Mouse (Mus musculus): ENCODE measurements around the gene Zswim3. TPM values are rescaled to one million over a fixed set of nuclear protein-coding genes. Genes with fewer than 3 reads are reported as not detected.

Zswim3 gene
- polyA plus RNA-seq, 1 experiment from 2014 or later, result 8.5 TPM

GRCm38 (mm10) chr2:164783926-164784581, 20.8 kb upstream of the Zswim3 start:
- H3K27ac ChIP-seq, result no peak overlapping the region
- H3K4me1 ChIP-seq (replicated peaks), result peaks cover 12% of the 10 kb centered on the region
- H3K9ac ChIP-seq (replicated peaks), result no peak overlapping the region
- 77% methylated on average over 7 of the region's 7 CpGs for WGBS
- no peak overlapping the region for H3K4me2 ChIP-seq
- H3K9me3 ChIP-seq, result no peaks in the 10 kb centered on the region
- 0 out of 2 replicates have a peak, but pooled peaks cover 3% of the 10 kb centered on the region for H3K27me3 ChIP-seq
- no peak for ATAC-seq (ENCODE audit: insufficient number of reproducible peaks, insufficient read depth, low FRiP score, low TSS enrichment, low read depth)
- H3K4me3 ChIP-seq (replicated peaks), result no peak overlapping the region
- H3K36me3 ChIP-seq, result peaks cover 7% of the 10 kb centered on the region; the same call in 1 of the 2 replicates

DNA sequence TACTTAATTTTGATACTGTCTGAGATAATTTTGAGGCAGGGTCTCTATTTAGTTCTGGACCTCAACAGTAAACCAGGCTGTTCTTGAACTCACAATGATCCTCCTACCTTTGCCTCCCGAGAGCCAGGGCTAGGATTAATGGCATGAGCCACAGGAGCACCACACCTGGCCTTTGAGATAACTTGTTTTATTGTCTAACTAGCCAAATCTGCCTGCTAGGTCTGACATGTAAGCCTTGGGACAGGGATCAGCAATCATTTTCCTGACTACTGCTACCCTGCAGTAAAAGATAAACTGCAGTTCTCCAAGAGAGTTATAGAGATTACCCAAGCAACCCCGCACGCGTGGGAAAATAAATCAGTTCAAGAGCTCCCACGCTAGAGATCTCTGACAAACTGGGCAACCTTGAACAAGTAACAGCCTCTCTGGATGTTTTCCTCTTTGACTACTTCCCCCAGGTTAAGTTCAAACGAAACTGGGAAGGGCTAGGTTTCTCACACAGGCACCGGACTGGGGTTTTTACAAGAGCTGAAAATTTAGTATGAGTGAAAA, 20.0 kb upstream of the Zswim3 start:
- Histone ChIP-seq H3K9me3 (no peaks in the 10 kb centered on the region), H3K4me2 (peak overlapping the region; percentile 84), H3K9ac (replicated peaks) (peak overlapping the region; percentile 75; the same call in 1 of the 2 replicates), H3K27ac (peak overlapping the region; percentile 73), H3K4me3 (replicated peaks) (peak overlapping the region; percentile 68), H3K36me3 (peaks cover 13% of the 10 kb centered on the region), H3K4me1 (replicated peaks) (peaks cover 12% of the 10 kb centered on the region), H3K27me3 (0 out of 2 replicates have a peak, but pooled peaks cover 3% of the 10 kb centered on the region)
- ATAC-seq (ENCODE audit: insufficient number of reproducible peaks, insufficient read depth, low FRiP score, low TSS enrichment, low read depth), result no peak
- WGBS, result 10% methylated on average over 7 of the region's 7 CpGs

DNA sequence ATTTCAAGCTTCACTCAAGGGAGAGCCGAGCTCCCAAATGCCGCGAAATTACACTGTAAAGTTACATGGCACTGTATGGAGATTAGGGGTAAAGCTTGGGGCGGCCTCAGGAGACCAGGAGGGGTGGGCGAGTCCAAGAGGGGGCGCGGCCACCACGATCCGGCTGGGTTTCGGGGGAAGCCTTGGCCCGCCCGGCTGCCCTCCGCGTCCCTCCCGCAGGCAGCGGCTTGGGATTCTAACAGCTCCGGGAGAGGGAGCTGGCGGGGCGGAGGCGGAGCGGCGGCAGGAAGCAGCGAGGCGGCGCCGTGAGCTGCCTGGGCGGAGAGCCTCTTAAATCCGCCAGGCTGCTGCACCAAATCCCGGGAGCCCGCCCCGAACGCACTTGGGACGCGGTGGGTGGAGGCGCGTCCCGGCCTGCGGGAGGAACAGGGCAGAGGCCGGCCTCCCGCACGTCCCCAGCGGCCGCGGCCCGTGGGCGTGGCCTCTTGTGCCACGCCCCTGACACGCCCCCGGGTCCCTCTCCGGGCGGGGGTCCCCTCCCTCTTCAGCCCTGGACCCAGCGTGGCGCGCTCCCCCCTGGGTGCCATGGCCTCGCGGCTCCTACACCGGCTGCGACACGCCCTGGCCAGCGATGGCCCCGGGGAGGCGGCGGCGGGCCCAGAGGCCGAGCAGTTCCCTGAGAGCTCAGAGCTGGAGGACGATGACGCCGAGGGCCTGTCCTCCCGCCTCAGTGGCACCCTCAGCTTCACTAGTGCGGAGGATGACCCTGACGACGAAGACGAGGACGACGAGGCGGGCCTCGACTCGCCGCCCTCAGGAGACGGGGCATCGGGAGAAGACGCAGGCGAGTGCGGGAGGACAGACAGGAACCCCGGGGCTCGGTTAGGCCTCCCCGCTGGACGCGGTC, 19.2 kb upstream of the Zswim3 start, which contains the start of gene Snx21:
TSS of gene Snx21 (plus strand) at position 343 of the 907 bp plus-strand sequence.
- Histone ChIP-seq H3K36me3 (peaks cover 21% of the 10 kb centered on the region), H3K27ac (peak within 1 kb of the TSS; percentile 73), H3K9ac (replicated peaks) (peak within 1 kb of the TSS; percentile 75), H3K4me3 (replicated peaks) (peak within 1 kb of the TSS; percentile 68), H3K4me2 (peak within 1 kb of the TSS; percentile 84), H3K9me3 (no peaks in the 10 kb centered on the region), H3K4me1 (replicated peaks) (peaks cover 12% of the 10 kb centered on the region), H3K27me3 (0 out of 2 replicates have a peak, but pooled peaks cover 3% of the 10 kb centered on the region)
- WGBS, result under 1% methylated on average over 88 of the region's 89 CpGs
- peak; percentile 87 for ATAC-seq (ENCODE audit: insufficient number of reproducible peaks, insufficient read depth, low FRiP score, low TSS enrichment, low read depth)

DNA sequence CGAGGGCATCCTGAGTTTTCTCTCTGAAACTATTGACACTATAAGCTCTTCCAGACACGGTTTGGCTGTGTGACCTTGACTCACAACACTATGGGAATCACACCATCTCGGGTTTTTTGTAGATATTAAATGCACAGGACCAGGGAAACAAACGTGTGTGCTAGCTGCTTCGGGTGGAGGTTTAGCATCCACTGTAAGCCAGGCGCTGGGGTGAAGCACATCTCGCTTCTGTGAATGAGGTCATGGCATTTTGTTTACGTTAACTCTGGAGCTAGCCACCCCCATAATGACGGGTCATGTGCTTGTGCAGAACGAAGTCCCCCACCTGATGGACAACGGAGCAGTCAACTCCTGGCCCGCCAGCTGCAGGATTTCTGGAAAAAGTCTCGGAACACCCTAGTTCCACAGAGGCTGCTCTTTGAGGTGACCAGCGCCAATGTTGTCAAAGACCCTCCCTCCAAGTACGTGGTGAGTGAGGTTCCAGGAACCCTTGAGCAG, 18.5 kb upstream of the Zswim3 start:
- H3K27me3 ChIP-seq, result 0 out of 2 replicates have a peak, but pooled peaks cover 3% of the 10 kb centered on the region
- no peak for ATAC-seq (ENCODE audit: insufficient number of reproducible peaks, insufficient read depth, low FRiP score, low TSS enrichment, low read depth)
- 7% methylated on average over 15 of the region's 15 CpGs for WGBS
- peak overlapping the region; percentile 75 for H3K9ac ChIP-seq (replicated peaks)
- H3K4me1 ChIP-seq (replicated peaks), result peaks cover 12% of the 10 kb centered on the region
- peak overlapping the region; percentile 73; the same call in 1 of the 2 replicates for H3K27ac ChIP-seq
- peaks cover 28% of the 10 kb centered on the region for H3K36me3 ChIP-seq
- H3K9me3 ChIP-seq, result no peaks in the 10 kb centered on the region
- peak overlapping the region; percentile 84 for H3K4me2 ChIP-seq
- H3K4me3 ChIP-seq (replicated peaks), result peak overlapping the region; percentile 68

DNA sequence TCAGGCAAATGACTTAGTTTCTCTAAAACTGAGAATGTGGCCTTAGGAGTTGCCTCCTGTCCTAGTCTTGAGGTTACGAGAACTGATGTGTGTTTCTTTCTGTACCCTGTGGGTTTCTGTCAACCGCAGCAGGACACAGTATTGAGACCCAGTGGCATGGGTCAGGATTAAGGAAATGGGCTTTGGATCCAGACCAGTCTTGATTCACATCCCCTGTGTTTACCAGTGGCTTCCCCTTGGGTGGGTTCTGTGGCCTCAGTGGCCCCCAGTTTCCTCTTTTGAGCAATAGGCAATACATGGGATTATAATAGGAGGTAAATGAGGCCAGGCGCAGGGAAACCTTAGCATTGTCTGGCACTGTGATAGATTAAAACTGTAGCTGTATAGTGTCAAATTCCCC, 17.9 kb upstream of the Zswim3 start:
- Histone ChIP-seq H3K9ac (replicated peaks) (peak overlapping the region; percentile 75), H3K9me3 (no peaks in the 10 kb centered on the region), H3K36me3 (peaks cover 34% of the 10 kb centered on the region), H3K27ac (no peak overlapping the region), H3K4me1 (replicated peaks) (peaks cover 12% of the 10 kb centered on the region), H3K4me2 (peak overlapping the region; percentile 84), H3K4me3 (replicated peaks) (no peak overlapping the region), H3K27me3 (no peaks in the 10 kb centered on the region)
- 87% methylated on average over 3 of the region's 3 CpGs for WGBS
- no peak for ATAC-seq (ENCODE audit: insufficient number of reproducible peaks, insufficient read depth, low FRiP score, low TSS enrichment, low read depth)

GRCm38 (mm10) chr2:164787779-164788178, 17.1 kb upstream of the Zswim3 start:
- no peak for ATAC-seq (ENCODE audit: insufficient number of reproducible peaks, insufficient read depth, low FRiP score, low TSS enrichment, low read depth)
- no peak overlapping the region for H3K27ac ChIP-seq
- H3K4me3 ChIP-seq (replicated peaks), result no peak overlapping the region
- 87% methylated on average over 10 of the region's 10 CpGs for WGBS
- H3K27me3 ChIP-seq, result no peaks in the 10 kb centered on the region
- no peaks in the 10 kb centered on the region for H3K9me3 ChIP-seq
- H3K4me1 ChIP-seq (replicated peaks), result peaks cover 12% of the 10 kb centered on the region
- H3K9ac ChIP-seq (replicated peaks), result no peak overlapping the region
- H3K4me2 ChIP-seq, result no peak overlapping the region
- peaks cover 41% of the 10 kb centered on the region for H3K36me3 ChIP-seq

DNA sequence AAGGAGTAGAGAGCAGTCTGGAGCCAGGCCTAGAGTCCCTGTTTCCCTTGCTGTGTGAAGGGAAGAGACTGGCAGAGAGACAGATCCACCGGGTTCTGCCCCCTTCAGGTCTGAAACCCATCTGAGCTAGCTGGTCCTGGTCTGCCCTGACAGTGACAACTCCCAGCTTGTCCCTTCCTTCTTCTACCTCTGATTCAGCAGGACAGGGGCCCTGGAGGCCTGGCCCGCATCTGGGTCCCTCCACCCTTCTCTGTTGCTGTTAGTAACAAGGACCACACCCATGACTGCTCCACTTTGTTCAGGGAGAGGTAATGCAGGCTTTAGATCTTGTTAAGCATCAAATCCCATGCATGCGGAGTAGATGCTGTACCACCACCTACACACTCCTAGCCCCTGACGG, 16.5 kb upstream of the Zswim3 start:
- H3K9me3 ChIP-seq, result no peaks in the 10 kb centered on the region
- peaks cover 12% of the 10 kb centered on the region for H3K4me1 ChIP-seq (replicated peaks)
- H3K9ac ChIP-seq (replicated peaks), result peak overlapping the region; percentile 44; the same call in 1 of the 2 replicates
- peaks cover 47% of the 10 kb centered on the region for H3K36me3 ChIP-seq
- ATAC-seq (ENCODE audit: insufficient number of reproducible peaks, insufficient read depth, low FRiP score, low TSS enrichment, low read depth), result no peak
- H3K4me2 ChIP-seq, result no peak overlapping the region
- no peak overlapping the region for H3K27ac ChIP-seq
- WGBS, result 78% methylated on average over 4 of the region's 4 CpGs
- no peaks in the 10 kb centered on the region for H3K27me3 ChIP-seq
- H3K4me3 ChIP-seq (replicated peaks), result no peak overlapping the region

- ATAC-seq (ENCODE audit: insufficient number of reproducible peaks, insufficient read depth, low FRiP score, low TSS enrichment, low read depth), result no peak
- 81% methylated on average over 4 of the region's 4 CpGs for WGBS
- Histone ChIP-seq H3K27me3 (no peaks in the 10 kb centered on the region), H3K9ac (replicated peaks) (no peak overlapping the region), H3K4me1 (replicated peaks) (peaks cover 8% of the 10 kb centered on the region), H3K4me2 (no peak overlapping the region), H3K27ac (no peak overlapping the region), H3K4me3 (replicated peaks) (no peak overlapping the region), H3K36me3 (peaks cover 63% of the 10 kb centered on the region), H3K9me3 (no peaks in the 10 kb centered on the region)
Observed at GRCm38 (mm10) chr2:164790451-164790850, 14.4 kb upstream of the Zswim3 start.

DNA sequence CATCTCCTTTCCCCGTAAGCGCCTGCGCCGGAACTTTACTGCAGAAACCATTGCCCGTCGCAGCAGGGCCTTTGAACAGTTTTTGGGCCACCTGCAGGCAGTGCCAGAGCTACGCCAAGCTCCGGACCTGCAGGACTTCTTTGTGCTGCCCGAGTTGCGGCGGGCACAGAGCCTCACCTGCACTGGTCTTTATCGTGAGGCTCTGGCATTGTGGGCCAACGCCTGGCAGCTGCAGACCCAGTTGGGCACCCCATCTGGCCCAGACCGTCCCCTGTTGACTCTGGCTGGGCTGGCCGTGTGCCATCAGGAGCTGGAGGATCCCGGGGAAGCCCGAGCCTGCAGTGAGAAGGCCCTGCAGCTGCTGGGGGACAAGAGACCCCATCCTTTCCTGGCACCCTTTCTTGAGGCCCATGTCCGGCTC, 13.0 kb upstream of the Zswim3 start:
- H3K9ac ChIP-seq (replicated peaks), result no peak overlapping the region
- H3K27me3 ChIP-seq, result no peaks in the 10 kb centered on the region
- H3K4me2 ChIP-seq, result no peak overlapping the region
- H3K27ac ChIP-seq, result no peak overlapping the region
- H3K4me1 ChIP-seq (replicated peaks), result peaks cover 4% of the 10 kb centered on the region
- H3K4me3 ChIP-seq (replicated peaks), result no peak overlapping the region
- no peak for ATAC-seq (ENCODE audit: insufficient number of reproducible peaks, insufficient read depth, low FRiP score, low TSS enrichment, low read depth)
- WGBS, result 92% methylated on average over 18 of the region's 18 CpGs
- no peaks in the 10 kb centered on the region for H3K9me3 ChIP-seq
- peaks cover 77% of the 10 kb centered on the region for H3K36me3 ChIP-seq

- Histone ChIP-seq H3K9ac (replicated peaks) (no peak overlapping the region), H3K9me3 (no peaks in the 10 kb centered on the region), H3K4me3 (replicated peaks) (no peak overlapping the region), H3K27me3 (no peaks in the 10 kb centered on the region), H3K27ac (no peak overlapping the region), H3K4me2 (no peak overlapping the region), H3K4me1 (replicated peaks) (no peaks in the 10 kb centered on the region), H3K36me3 (peaks cover 80% of the 10 kb centered on the region)
- ATAC-seq (ENCODE audit: insufficient number of reproducible peaks, insufficient read depth, low FRiP score, low TSS enrichment, low read depth), result no peak
- 93% methylated on average over 12 of the region's 12 CpGs for WGBS
Observed at GRCm38 (mm10) chr2:164792400-164793190, 12.3 kb upstream of the Zswim3 start.

Data from limb, embryonic 12.5 days (tissue).